Mouse (Mus musculus) large intestine, adult 2 months (tissue): Measurements from ENCODE around the gene H2al1o. TPM values are rescaled to one million over a fixed set of nuclear protein-coding genes. Genes with fewer than 3 reads are reported as not detected.
"Not testable (repeated sequence)": the region's sequence is repeated elsewhere in the genome, so short reads cannot be mapped to it uniquely, and the experiment has no call there.

Experiments
- DNase-seq: peaks from one replicate; pipeline ENCODE4 v3.0.0-alpha.2; 2012; ENCODE audit warnings: low read depth, low spot score
- WGBS: fragments of 180-500 bp; shearing (Covaris S2); methylation state at CpG from one replicate; pipeline ENCODE4 v1.1.7; 2018; 5-methylcytosine and 5-hydroxymethylcytosine counted together
- polyA plus RNA-seq: library from polyadenylated mRNA; depleted of rRNA; stranded (reverse); fragments of >200 nt; gene quantifications from 2 replicates; pipeline ENCODE4 v1.2.3, GENCODE M21; 2012; rRNA removed

The H2al1o gene
- polyA plus RNA-seq: not detected in 2 replicates

DNA sequence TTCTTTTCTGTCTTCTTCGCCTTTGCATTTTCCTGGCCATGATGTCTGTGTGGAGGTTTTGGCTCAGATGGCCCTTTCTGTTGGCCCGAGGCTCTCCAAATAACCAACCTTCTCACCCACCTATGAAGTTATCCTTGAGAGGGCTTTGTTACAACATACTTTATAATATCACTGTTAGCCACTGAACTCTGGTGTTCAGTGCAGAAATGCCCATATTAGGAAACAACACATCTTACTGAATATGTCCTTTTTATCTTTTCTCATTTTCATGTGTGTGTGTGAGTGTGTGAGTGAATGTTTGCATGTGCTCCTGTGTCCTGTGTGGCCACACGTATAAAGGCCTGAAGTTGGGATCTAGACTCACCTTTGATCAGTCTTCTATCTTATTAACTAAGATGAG lies at the start of gene H2al1o:
Gene H2al1o, minus strand, starts transcription at position 101 of the 400 bp plus-strand sequence.
- not testable (repeated sequence) for DNase-seq
- WGBS: 87% methylated on average over 3 of the region's 3 CpGs

DNA sequence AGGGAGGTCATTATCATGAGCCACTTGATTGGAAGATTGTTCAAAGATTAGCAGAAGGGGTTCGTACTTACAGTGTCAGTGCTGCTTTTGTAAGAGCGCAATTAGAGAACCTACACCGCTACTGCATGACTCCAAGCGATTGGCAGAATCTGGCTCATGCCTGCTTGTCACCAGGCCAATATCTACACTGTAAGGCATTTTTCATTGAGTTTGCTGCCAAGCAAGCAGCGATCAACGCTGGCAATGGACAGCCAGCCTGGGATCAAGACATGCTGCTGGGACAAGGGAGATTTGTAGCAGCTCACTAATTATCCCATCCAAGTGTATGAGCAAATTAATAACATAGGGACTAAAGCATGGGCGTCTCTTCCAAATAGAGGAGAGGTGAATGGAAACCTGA lies 25.8 kb upstream of the H2al1o start:
- 85% methylated on average over 7 of the region's 7 CpGs for WGBS

DNA sequence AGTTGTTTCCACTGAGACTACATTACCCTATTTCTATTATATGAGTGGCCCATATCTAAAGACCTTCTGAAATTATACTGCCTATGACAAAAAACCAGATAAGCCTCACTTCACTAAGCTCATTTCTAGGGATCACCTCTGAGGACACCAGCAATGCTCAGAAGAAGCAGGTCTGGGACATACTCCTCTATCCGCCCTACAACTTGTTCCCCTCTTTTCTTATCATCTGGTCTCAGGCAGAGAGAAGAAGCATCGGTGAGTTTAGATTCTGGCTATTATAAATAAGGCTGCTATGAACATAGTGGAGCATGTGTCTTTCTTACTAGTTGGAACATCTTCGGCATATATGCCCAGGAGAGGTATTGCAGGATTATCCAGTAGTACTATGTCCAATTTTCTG lies 35.3 kb downstream of the H2al1o start:
- WGBS: 87% methylated on average over 3 of the region's 3 CpGs
- no peak for DNase-seq

More for the DNA sequence above, 25.8 kb upstream of the H2al1o start:
- DNase-seq: not testable (repeated sequence)

Other genes with a start within 250 kb of the H2al1o start
- gene H2al1k, start 221.8 kb downstream of the H2al1o start, polyA plus RNA-seq: 1.5 TPM in 1 of 2 replicates, not detected in the other
- 2.1 and 3.2 TPM in 2 replicates for gene Cybb, start 84.6 kb downstream of the H2al1o start, polyA plus RNA-seq
- 9.3 and 17.9 TPM in 2 replicates for gene Dynlt3, start 90.6 kb upstream of the H2al1o start, polyA plus RNA-seq